Mouse (Mus musculus) embryonic facial prominence, embryonic 15.5 days (tissue): ENCODE results near the gene Galnt12. TPM values are rescaled to one million over a fixed set of nuclear protein-coding genes. Genes with fewer than 3 reads are reported as not detected.
"Not testable (repeated sequence)": the region's sequence is repeated elsewhere in the genome, so short reads cannot be mapped to it uniquely, and the experiment has no call there.

Experiments used
- ATAC-seq: fragments of 200-750 bp; cut with Nextera tagmentation; 2 replicates; pipeline ENCODE4 v1.8.0; 2017; ENCODE audit warnings: low read depth, moderate TSS enrichment; ENCODE audit not compliant: insufficient number of reproducible peaks, low FRiP score, low TSS enrichment
- H3K27ac ChIP-seq: fragments of 300-500 bp; sonication (generic); replicated peaks from 2 replicates; pipeline ENCODE4 v1.5.1; 2015; ENCODE audit warnings: mild to moderate bottlenecking, inconsistent platforms
- H3K27me3 ChIP-seq: fragments of 300-500 bp; sonication (generic); 2 replicates; pipeline ENCODE4 v1.6.1; 2015; ENCODE audit warnings: inconsistent platforms
- H3K36me3 ChIP-seq: fragments of 300-500 bp; sonication (generic); 2 replicates; pipeline ENCODE4 v1.6.1; 2015; ENCODE audit warnings: mild to moderate bottlenecking, inconsistent platforms
- H3K4me1 ChIP-seq: fragments of 300-500 bp; sonication (generic); 2 replicates; pipeline ENCODE4 v1.6.1; 2015; ENCODE audit warnings: inconsistent platforms
- H3K4me2 ChIP-seq: fragments of 300-500 bp; sonication (generic); replicated peaks from 2 replicates; pipeline ENCODE4 v1.6.1; 2015; ENCODE audit warnings: mild to moderate bottlenecking, inconsistent platforms
- H3K4me3 ChIP-seq: fragments of 300-500 bp; sonication (generic); replicated peaks from 2 replicates; pipeline ENCODE4 v1.5.1; 2015; ENCODE audit warnings: mild to moderate bottlenecking, inconsistent platforms
- H3K9ac ChIP-seq: fragments of 300-500 bp; sonication (generic); 2 replicates; pipeline ENCODE4 v1.6.1; 2015; ENCODE audit warnings: inconsistent platforms
- H3K9me3 ChIP-seq: fragments of 300-500 bp; sonication (generic); replicated peaks from 2 replicates; pipeline ENCODE4 v1.6.1; 2016; ENCODE audit warnings: inconsistent platforms
- WGBS: fragments of 180-500 bp; shearing (Covaris S2); methylation state at CpG from one replicate; pipeline ENCODE4 v1.1.7; 2015; 5-methylcytosine and 5-hydroxymethylcytosine counted together
- polyA plus RNA-seq: library from polyadenylated mRNA; unstranded; fragments of >200 nt; fragmentation: Nextera tagmentation; extraction: Ambion mirVana; gene quantifications from 2 replicates; pipeline ENCODE4 v1.2.1, GENCODE M21; 2015

Galnt12 gene
- 4.2 and 5.0 TPM in 2 replicates for polyA plus RNA-seq

DNA sequence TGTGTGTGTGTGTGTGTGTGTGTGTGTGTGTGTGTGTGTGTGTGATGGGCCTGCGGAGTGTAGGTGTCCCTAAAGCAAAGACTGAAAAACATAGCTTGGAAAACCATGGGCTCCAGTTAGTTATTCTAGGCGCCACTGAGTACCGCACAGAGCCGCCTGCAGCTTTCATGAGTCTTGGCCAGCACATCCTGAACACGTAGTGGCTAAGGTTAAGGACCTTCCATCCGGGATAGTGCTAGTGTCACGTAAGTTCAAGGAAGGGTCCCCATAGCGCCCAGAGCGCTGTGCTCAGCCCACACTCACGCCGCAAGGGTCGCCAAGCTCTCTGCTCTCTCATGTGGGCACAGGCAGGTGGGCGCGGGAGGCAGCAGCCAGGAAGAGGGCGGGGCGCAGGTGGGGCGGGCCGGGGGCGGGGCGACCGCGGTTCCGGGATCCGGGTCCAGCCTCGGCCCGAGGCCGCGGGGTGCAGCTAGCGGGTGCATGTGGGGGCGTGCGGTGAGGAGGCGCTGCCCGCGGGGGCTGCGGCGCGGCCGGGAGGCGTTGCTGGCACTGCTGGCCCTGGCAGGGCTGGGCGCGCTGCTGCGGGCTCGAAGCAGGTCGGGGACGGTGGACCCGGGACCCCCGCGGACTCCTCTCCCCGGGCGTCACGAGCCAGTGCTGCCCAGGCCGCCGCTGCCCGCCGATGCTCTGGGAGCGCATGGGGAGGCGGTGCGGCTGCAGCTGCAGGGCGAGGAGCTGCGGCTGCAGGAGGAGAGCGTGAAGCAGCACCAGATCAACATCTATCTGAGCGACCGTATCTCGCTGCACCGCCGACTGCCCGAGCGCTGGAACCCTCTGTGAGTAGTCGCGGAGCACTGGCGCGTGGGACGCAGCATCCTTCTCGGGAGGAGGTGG lies at the start of gene Galnt12:
Gene Galnt12 (plus strand): TSS at position 417 of the 894 bp plus-strand sequence.
- Histone ChIP-seq H3K9ac (peak within 1 kb of the TSS; percentile 37; the same call in 1 of the 2 replicates), H3K27ac (no peak within 1 kb of the TSS), H3K9me3 (no peaks in the 10 kb centered on the region), H3K36me3 (no peaks in the 10 kb centered on the region), H3K27me3 (peaks cover 34% of the 10 kb centered on the region), H3K4me1 (peaks cover 14% of the 10 kb centered on the region), H3K4me2 (peak within 1 kb of the TSS; percentile 100), H3K4me3 (peak within 1 kb of the TSS; percentile 63)
- ATAC-seq, result peak; percentile 54
- WGBS, result under 1% methylated on average over 73 of the region's 74 CpGs

GRCm38 (mm10) chr4:47043866-47044265 lies 47.8 kb upstream of the Galnt12 start:
- Histone ChIP-seq H3K9ac (no peak overlapping the region), H3K9me3 (no peaks in the 10 kb centered on the region), H3K4me3 (no peak overlapping the region), H3K4me2 (no peak overlapping the region), H3K4me1 (no peaks in the 10 kb centered on the region), H3K36me3 (peaks cover 18% of the 10 kb centered on the region), H3K27ac (no peak overlapping the region), H3K27me3 (no peaks in the 10 kb centered on the region)
- ATAC-seq, result no peak
- 83% methylated on average over 9 of the region's 9 CpGs for WGBS

- 89% methylated on average over 6 of the region's 6 CpGs for WGBS
- Histone ChIP-seq H3K9me3 (no peaks in the 10 kb centered on the region), H3K27me3 (no peaks in the 10 kb centered on the region), H3K9ac (no peak overlapping the region), H3K4me3 (no peak overlapping the region), H3K36me3 (no peaks in the 10 kb centered on the region), H3K4me1 (peaks cover 15% of the 10 kb centered on the region), H3K4me2 (no peak overlapping the region), H3K27ac (no peak overlapping the region)
- ATAC-seq, result no peak
Measured at GRCm38 (mm10) chr4:47046974-47047373, 44.7 kb upstream of the Galnt12 start.

DNA sequence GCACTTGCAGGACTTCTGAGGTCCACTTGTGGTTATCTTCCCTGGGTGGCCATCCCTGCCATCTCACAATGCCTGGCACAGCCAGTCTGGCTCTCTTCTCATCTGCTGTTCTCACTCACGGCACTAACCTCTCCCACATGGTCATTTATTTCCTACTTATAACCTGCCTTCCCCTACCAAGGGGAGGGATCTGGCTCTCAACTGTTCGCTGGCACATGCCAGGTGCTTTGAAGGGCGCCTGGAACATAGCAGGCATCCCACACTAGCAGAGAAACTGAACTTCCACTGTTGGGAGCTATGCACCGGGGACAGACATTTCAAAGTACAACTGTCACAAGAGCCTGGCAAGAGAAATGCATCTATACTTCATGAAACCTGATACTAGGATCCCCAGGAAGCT lies 43.9 kb upstream of the Galnt12 start:
- Histone ChIP-seq H3K9me3 (no peaks in the 10 kb centered on the region), H3K4me3 (no peak overlapping the region), H3K36me3 (no peaks in the 10 kb centered on the region), H3K9ac (no peak overlapping the region), H3K4me2 (no peak overlapping the region), H3K4me1 (peaks cover 15% of the 10 kb centered on the region), H3K27me3 (no peaks in the 10 kb centered on the region), H3K27ac (no peak overlapping the region)
- 60% methylated on average over 4 of the region's 4 CpGs for WGBS
- ATAC-seq, result no peak

GRCm38 (mm10) chr4:47049216-47049615 lies 42.5 kb upstream of the Galnt12 start:
- Histone ChIP-seq H3K27ac (no peak overlapping the region), H3K27me3 (no peaks in the 10 kb centered on the region), H3K9ac (no peak overlapping the region), H3K4me2 (no peak overlapping the region), H3K9me3 (no peaks in the 10 kb centered on the region), H3K4me3 (no peak overlapping the region), H3K36me3 (no peaks in the 10 kb centered on the region), H3K4me1 (peaks cover 15% of the 10 kb centered on the region)
- ATAC-seq, result no peak
- WGBS, result 84% methylated on average over 16 of the region's 16 CpGs

DNA sequence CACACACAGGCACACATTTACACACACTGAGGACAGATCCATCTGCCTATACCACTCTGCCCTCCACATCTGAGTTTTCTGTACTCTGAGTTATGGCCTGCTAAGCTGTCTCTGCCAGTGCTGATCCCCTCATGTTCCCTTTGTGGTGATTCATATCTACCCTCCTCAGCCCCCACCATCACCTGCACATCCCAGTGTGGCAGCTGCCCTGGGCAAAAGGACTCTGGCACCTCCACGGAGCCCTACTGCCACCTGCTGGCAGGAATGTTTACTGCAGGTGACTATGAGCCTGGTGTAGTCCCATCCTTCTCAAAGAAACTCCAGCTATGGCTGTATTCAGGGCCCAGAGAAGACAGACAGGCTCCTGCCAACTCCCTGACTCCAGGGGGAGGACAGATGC lies 41.5 kb upstream of the Galnt12 start:
- Histone ChIP-seq H3K36me3 (no peaks in the 10 kb centered on the region), H3K27me3 (no peaks in the 10 kb centered on the region), H3K4me1 (peaks cover 15% of the 10 kb centered on the region), H3K9me3 (no peaks in the 10 kb centered on the region), H3K27ac (no peak overlapping the region; the same call in 1 of the 2 replicates), H3K9ac (no peak overlapping the region), H3K4me2 (no peak overlapping the region), H3K4me3 (no peak overlapping the region)
- peak; percentile 57; the same call in 1 of the 2 replicates for ATAC-seq
- WGBS, result 0% methylated on average over 1 of the region's 1 CpGs

DNA sequence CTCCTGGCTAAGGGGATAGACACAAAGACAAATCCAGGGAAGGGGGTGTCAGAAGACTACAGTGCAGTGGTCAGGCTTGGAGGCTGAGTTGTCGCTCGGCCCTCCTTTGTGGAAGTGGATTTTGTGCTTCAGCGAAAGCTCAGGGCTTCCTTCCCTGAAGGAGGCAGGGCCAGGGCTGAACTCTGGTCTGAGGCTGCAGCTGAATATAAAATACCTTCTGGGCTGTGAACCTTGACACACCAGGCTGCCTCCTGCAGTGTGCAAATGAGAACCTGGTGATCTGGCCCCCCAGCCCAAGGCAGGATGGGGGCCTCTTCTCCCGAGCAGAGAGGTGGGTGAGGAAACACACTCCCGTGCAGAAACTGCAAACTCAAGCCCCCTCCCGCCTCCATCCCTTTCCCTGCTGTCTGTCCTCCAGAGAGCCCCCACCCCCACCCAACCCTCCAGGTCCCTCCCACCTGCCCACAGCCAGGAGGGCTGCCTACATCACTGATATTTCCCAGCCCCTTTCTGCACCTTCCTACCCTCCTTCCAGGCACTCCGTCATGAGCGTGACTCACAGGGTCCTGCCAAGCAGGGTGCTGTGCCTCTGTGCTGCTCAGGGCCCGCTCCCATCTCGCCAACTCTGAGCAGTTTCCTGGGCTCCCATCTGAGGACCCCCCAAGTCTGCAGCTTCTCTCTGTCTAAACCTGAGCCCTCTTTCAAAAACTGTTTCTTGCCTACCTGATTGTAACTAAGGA lies 40.9 kb upstream of the Galnt12 start:
- Histone ChIP-seq H3K4me1 (peaks cover 15% of the 10 kb centered on the region), H3K27me3 (no peaks in the 10 kb centered on the region), H3K9me3 (no peaks in the 10 kb centered on the region), H3K9ac (no peak overlapping the region), H3K27ac (no peak overlapping the region; the same call in 1 of the 2 replicates), H3K36me3 (no peaks in the 10 kb centered on the region), H3K4me3 (no peak overlapping the region), H3K4me2 (no peak overlapping the region)
- no peak for ATAC-seq
- WGBS, result 30% methylated on average over 10 of the region's 10 CpGs

DNA sequence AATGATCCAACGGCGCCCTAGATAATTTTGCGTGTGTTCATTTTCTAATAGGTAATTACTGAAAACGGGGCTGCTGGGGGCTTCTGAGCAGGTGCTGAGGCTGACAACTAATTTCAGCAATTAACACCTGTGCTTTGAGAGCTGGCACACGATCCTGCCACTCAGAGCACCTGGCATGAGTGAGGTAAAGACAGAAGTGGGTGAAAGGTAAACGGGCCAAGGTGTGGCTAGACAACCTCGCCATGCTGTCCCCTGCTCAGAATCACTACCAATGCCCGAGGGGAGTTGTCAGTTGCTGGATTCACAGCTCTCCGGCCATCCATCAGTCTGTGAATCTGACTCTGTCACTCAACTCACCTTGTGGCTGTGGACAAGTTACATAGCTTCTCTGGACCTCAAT lies 39.8 kb upstream of the Galnt12 start:
- no peak for ATAC-seq
- Histone ChIP-seq H3K9me3 (no peaks in the 10 kb centered on the region), H3K27ac (no peak overlapping the region), H3K4me1 (peaks cover 19% of the 10 kb centered on the region), H3K4me2 (no peak overlapping the region), H3K27me3 (no peaks in the 10 kb centered on the region), H3K4me3 (no peak overlapping the region), H3K36me3 (no peaks in the 10 kb centered on the region), H3K9ac (no peak overlapping the region)
- WGBS, result 72% methylated on average over 9 of the region's 9 CpGs

GRCm38 (mm10) chr4:47055170-47055569 lies 36.5 kb upstream of the Galnt12 start:
- not testable (repeated sequence) for H3K27ac ChIP-seq, ATAC-seq, H3K4me3 ChIP-seq, H3K4me2 ChIP-seq, H3K36me3 ChIP-seq, H3K9me3 ChIP-seq, H3K27me3 ChIP-seq, H3K9ac ChIP-seq
- WGBS, result 90% methylated on average over 9 of the region's 9 CpGs
- H3K4me1 ChIP-seq, result peaks cover 19% of the 10 kb centered on the region

- H3K4me3 ChIP-seq, result peak overlapping the region; percentile 75; the same call in 1 of the 2 replicates
- no peak for ATAC-seq
Measured at GRCm38 (mm10) chr4:47055570-47056080, 36.1 kb upstream of the Galnt12 start.

More at GRCm38 (mm10) chr4:47055570-47056080, 36.1 kb upstream of the Galnt12 start:
- H3K9me3 ChIP-seq, result no peaks in the 10 kb centered on the region
- no peak overlapping the region for H3K9ac ChIP-seq
- 96% methylated on average over 6 of the region's 6 CpGs for WGBS
- H3K36me3 ChIP-seq, result no peaks in the 10 kb centered on the region
- no peak overlapping the region for H3K4me2 ChIP-seq
- no peaks in the 10 kb centered on the region for H3K27me3 ChIP-seq
- H3K27ac ChIP-seq, result no peak overlapping the region
- H3K4me1 ChIP-seq, result peaks cover 16% of the 10 kb centered on the region
